Mouse (Mus musculus) hindbrain, postnatal 0 days (tissue): Measurements from ENCODE around the gene Gm4847. TPM values are rescaled to one million over a fixed set of nuclear protein-coding genes. Genes with fewer than 3 reads are reported as not detected.

Experiments used
- ATAC-seq: fragments of 200-750 bp; cut with Nextera tagmentation; 2 replicates; pipeline ENCODE4 v1.8.0; 2017; ENCODE audit warnings: mild to moderate bottlenecking, moderate TSS enrichment, moderate library complexity
- DNase-seq: peaks from one replicate; pipeline ENCODE4 v3.0.0-alpha.2; 2015; ENCODE audit warnings: low spot score
- H3K27ac ChIP-seq: fragments of 300-500 bp; sonication (generic); 2 replicates; pipeline ENCODE4 v1.5.1; 2014; ENCODE audit warnings: mild to moderate bottlenecking
- H3K27me3 ChIP-seq: fragments of 300-500 bp; sonication (generic); 2 replicates; pipeline ENCODE4 v1.6.1; 2014; ENCODE audit warnings: low read length, mixed read lengths; ENCODE audit not compliant: insufficient read depth
- H3K36me3 ChIP-seq: fragments of 300-500 bp; sonication (generic); 2 replicates; pipeline ENCODE4 v1.6.1; 2014; ENCODE audit warnings: low read length, mixed read lengths; ENCODE audit not compliant: insufficient read depth
- H3K4me1 ChIP-seq: fragments of 300-500 bp; sonication (generic); 2 replicates; pipeline ENCODE4 v1.6.1; 2014; ENCODE audit warnings: antibody characterized with exemption, low read length, mixed read lengths; ENCODE audit not compliant: insufficient read depth
- H3K4me2 ChIP-seq: fragments of 300-500 bp; sonication (generic); 2 replicates; pipeline ENCODE4 v1.6.1; 2014; ENCODE audit warnings: low read depth, mild to moderate bottlenecking, low read length, moderate library complexity, mixed read lengths
- H3K4me3 ChIP-seq: fragments of 300-500 bp; sonication (generic); 2 replicates; pipeline ENCODE4 v1.5.1; 2014; ENCODE audit warnings: low read length
- H3K9ac ChIP-seq: fragments of 300-500 bp; sonication (generic); replicated peaks from 2 replicates; pipeline ENCODE4 v1.6.1; 2014; ENCODE audit warnings: mild to moderate bottlenecking, low read length, moderate library complexity, mixed read lengths
- H3K9me3 ChIP-seq: fragments of 300-500 bp; sonication (generic); 2 replicates; pipeline ENCODE4 v1.6.1; 2016; ENCODE audit warnings: low read length, mixed read lengths
- CTCF ChIP-seq: IDR thresholded peaks from 2 replicates; pipeline ENCODE4 v1.5.1; 2016; ENCODE audit warnings: antibody characterized with exemption, control low read depth, low read depth
- WGBS: fragments of 180-500 bp; shearing (Covaris S2); extraction: QIAGEN DNeasy Blood & Tissue Kit; methylation state at CpG from one replicate; pipeline ENCODE4 v1.1.7; 2014; 5-methylcytosine and 5-hydroxymethylcytosine counted together
- microRNA-seq, 2 experiments: library from miRNA; unstranded; fragments of <30 nt; microRNA quantifications; one replicate each; pipeline ENCODE4; 2016
- polyA plus RNA-seq: library from polyadenylated mRNA; unstranded; fragments of >200 nt; fragmentation: Nextera tagmentation; extraction: Ambion mirVana; gene quantifications from 2 replicates; pipeline ENCODE4 v1.2.1, GENCODE M21; 2015
- total RNA-seq: library from RNA; depleted of rRNA; stranded (reverse); fragments of >200 nt; gene quantifications from 2 replicates; pipeline ENCODE4 v1.2.3, GENCODE M21; 2014; rRNA removed

Gm4847 gene
- not detected in 2 replicates for total RNA-seq
- not detected in 2 replicates for polyA plus RNA-seq

DNA sequence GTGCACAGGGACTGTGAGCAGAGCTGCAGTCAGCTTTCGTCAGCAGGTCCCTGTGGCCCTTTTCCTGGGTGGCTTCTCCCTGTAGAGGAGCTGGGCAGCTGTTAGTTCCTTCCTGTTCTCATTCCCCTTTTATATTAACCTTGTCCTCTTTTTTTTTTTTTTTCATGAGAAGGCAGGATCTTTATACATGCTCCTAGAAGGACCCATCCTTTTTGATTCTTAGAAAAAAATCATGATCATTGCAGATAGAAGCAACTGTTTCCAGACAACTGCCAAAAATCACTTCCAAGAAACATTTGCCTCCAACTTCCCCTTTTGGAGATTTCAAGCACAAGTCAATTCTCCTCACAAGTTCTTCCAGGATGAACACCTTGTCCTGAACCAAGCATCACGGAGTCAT is at the start of gene Gm4847:
TSS of gene Gm4847 (minus strand) at position 101 of the 400 bp plus-strand sequence.
- no peak for DNase-seq
- no peak for ATAC-seq
- H3K9ac ChIP-seq: no peak within 1 kb of the TSS
- TF ChIP-seq CTCF: no peak
- H3K4me2 ChIP-seq: no peak within 1 kb of the TSS
- H3K9me3 ChIP-seq: no peaks in the 10 kb centered on the region
- H3K4me1 ChIP-seq: no peaks in the 10 kb centered on the region
- WGBS: 90% methylated on average over 2 of the region's 2 CpGs
- no peaks in the 10 kb centered on the region for H3K27me3 ChIP-seq
- H3K27ac ChIP-seq: no peak within 1 kb of the TSS
- H3K36me3 ChIP-seq: no peaks in the 10 kb centered on the region
- no peak within 1 kb of the TSS for H3K4me3 ChIP-seq

DNA sequence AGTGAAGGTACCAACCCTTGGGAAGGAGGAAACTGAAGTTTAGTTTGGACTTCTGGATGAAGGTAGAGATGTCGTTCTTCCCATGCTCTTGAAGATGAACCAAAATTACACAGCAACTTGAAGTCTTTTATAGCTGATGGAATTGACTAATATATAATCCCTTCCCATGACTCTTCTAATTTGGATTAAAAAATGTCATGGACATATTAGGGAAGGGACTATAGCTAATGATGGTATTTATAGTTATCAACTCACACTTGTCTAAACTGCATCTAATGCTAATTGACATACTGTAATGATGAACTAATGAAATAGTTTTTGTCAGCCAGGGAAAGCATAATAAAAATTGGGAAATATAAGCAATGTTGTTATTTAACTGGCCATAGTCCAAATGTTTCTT is 34.3 kb upstream of the Gm4847 start, which contains the start of gene Fmo9:
TSS of gene Fmo9 (minus strand) at position 101 of the 400 bp plus-strand sequence.
- TF ChIP-seq CTCF: no peak
- Histone ChIP-seq H3K4me2 (no peak within 1 kb of the TSS), H3K4me3 (no peak within 1 kb of the TSS), H3K36me3 (no peaks in the 10 kb centered on the region), H3K9ac (no peak within 1 kb of the TSS), H3K27ac (no peak within 1 kb of the TSS), H3K4me1 (no peaks in the 10 kb centered on the region), H3K9me3 (no peaks in the 10 kb centered on the region), H3K27me3 (no peaks in the 10 kb centered on the region)
- ATAC-seq (no peak), DNase-seq (no peak)
- WGBS: 78% methylated on average over 1 of the region's 1 CpGs

DNA sequence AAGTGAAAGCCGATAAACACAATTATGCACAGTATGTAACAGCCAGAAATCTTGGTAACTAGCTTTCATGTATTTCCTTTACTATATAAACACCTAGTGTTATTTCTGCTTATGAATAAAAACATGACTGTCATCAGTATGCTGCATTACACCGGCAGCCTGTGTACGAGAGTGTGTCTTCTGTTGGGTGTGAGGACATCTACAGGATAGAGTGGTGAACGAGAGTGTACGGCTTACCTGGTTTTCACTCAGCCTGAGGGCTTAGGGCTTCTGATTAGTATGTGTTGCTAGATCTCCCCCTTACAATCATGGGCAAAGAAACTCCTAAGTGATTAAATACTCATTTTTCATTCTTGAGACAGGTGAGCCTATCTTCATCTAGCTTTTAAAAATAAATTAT is 21.8 kb upstream of the Gm4847 start:
- peak; percentile 53; the same call in 1 of the 2 replicates for ATAC-seq
- Histone ChIP-seq H3K27ac (no peak overlapping the region), H3K36me3 (no peaks in the 10 kb centered on the region), H3K4me1 (no peaks in the 10 kb centered on the region), H3K9ac (no peak overlapping the region), H3K9me3 (no peaks in the 10 kb centered on the region), H3K4me2 (no peak overlapping the region), H3K27me3 (no peaks in the 10 kb centered on the region), H3K4me3 (no peak overlapping the region)
- no peak for TF ChIP-seq CTCF
- no peak for DNase-seq
- 78% methylated on average over 5 of the region's 5 CpGs for WGBS

DNA sequence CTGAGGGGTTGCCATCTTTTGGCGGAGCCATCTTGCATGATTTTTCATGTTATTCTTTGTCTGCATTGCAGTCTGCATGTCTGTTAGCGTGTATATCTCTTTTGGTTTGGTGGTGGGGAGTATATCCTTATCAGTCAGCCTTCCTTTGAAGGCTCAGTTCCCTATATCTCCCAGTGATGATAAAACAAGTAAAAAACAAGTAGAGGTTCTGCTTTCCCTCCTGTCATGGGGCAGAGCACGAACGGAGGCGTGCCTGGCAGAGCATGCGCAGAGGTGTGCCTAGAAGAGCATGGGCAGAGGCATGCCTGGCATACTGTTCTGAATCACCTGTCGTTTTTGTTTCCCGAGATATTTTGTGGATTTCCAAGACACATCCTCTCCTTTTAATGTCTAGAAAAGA is 13.3 kb upstream of the Gm4847 start:
- H3K9ac ChIP-seq: no peak overlapping the region
- DNase-seq: no peak
- ATAC-seq: no peak
- 92% methylated on average over 8 of the region's 8 CpGs for WGBS
- no peaks in the 10 kb centered on the region for H3K36me3 ChIP-seq
- H3K4me1 ChIP-seq: no peaks in the 10 kb centered on the region
- no peak overlapping the region for H3K4me2 ChIP-seq
- H3K4me3 ChIP-seq: no peak overlapping the region
- H3K9me3 ChIP-seq: no peaks in the 10 kb centered on the region
- no peaks in the 10 kb centered on the region for H3K27me3 ChIP-seq
- no peak overlapping the region for H3K27ac ChIP-seq
- no peak for TF ChIP-seq CTCF

Small RNA genes within 50 kb of the gene (microRNA-seq; reads per million reads assigned to microRNA genes)
- gene Gm22992: 0 reads per million in 2 experiments

Other genes with a start within 250 kb of the Gm4847 start
- gene Pogk, start 237.8 kb downstream of the Gm4847 start, total RNA-seq: 71.0 and 83.0 TPM in 2 replicates
- 18.9 and 19.3 TPM in 2 replicates for gene Pogk, start 237.8 kb downstream of the Gm4847 start, polyA plus RNA-seq
- 0.21 TPM in 1 of 2 replicates, not detected in the other for gene Gm4846, start 150.1 kb downstream of the Gm4847 start, total RNA-seq
- not detected in 2 replicates for gene Gm4846, start 150.1 kb downstream of the Gm4847 start, polyA plus RNA-seq
- 0.25 TPM in 1 of 2 replicates, not detected in the other for gene Fmo9, start 34.2 kb upstream of the Gm4847 start, total RNA-seq
- not detected in 2 replicates for gene Fmo9, start 34.2 kb upstream of the Gm4847 start, polyA plus RNA-seq